Mouse (Mus musculus) MEL (cell line): ENCODE measurements around the gene Olfr1449. TPM values are rescaled to one million over a fixed set of nuclear protein-coding genes. Genes with fewer than 3 reads are reported as not detected.
"Not testable (repeated sequence)": the region's sequence is repeated elsewhere in the genome, so short reads cannot be mapped to it uniquely, and the experiment has no call there.

Experiments
- DNase-seq: peaks from one replicate; pipeline ENCODE4 v3.0.0; 2011; ENCODE audit warnings: low read depth, low spot score
- H3K27ac ChIP-seq: 2 replicates; pipeline ENCODE4 v1.5.1; 2012; ENCODE audit warnings: low read depth, mild to moderate bottlenecking, control low read depth, low read length, moderate library complexity; ENCODE audit not compliant: control insufficient read depth
- H3K27me3 ChIP-seq, 2 experiments: fragments of 150-350 bp in 1 of 2; sonication (generic) in 1 of 2; 2 replicates each; pipeline ENCODE4 v1.6.1; 2012; ENCODE audit warnings: low read length in 2 of 2, mild to moderate bottlenecking in 2 of 2, improper control_type of control experiment in 1 of 2, moderate library complexity in 1 of 2; ENCODE audit not compliant: insufficient read depth in 2 of 2, control insufficient read depth in 1 of 2
- H3K36me3 ChIP-seq, 2 experiments: 2 replicates each; pipeline ENCODE4 v1.6.1; 2012 to 2014; ENCODE audit warnings: low read length in 2 of 2, improper control_type of control experiment in 1 of 2, inconsistent platforms in 1 of 2, mild to moderate bottlenecking in 1 of 2; ENCODE audit not compliant: insufficient read depth in 2 of 2, control insufficient read depth in 1 of 2
- H3K4me1 ChIP-seq, 2 experiments: fragments of 150-350 bp in 1 of 2; sonication (generic) in 1 of 2; 2 replicates each; pipeline ENCODE4 v1.6.1; 2012; ENCODE audit warnings: low read length in 2 of 2, improper control_type of control experiment in 1 of 2, mild to moderate bottlenecking in 1 of 2; ENCODE audit not compliant: insufficient read depth in 2 of 2, control insufficient read depth in 1 of 2
- H3K4me3 ChIP-seq, 2 experiments: fragments of 150-350 bp in 1 of 2; sonication (generic) in 1 of 2; 2 replicates each; pipeline ENCODE4 v1.5.1; 2012; ENCODE audit warnings: low read depth in 2 of 2, low read length in 2 of 2, mild to moderate bottlenecking in 2 of 2, moderate library complexity in 2 of 2, control low read depth in 1 of 2, improper control_type of control experiment in 1 of 2; ENCODE audit not compliant: control insufficient read depth in 1 of 2, insufficient read depth in 1 of 2
- H3K79me2 ChIP-seq: 2 replicates; pipeline ENCODE4 v1.6.1; 2012; ENCODE audit warnings: mild to moderate bottlenecking, low read length, moderate library complexity; ENCODE audit not compliant: control insufficient read depth, poor library complexity, insufficient read depth
- H3K9ac ChIP-seq: 2 replicates; pipeline ENCODE4 v1.6.1; 2012; ENCODE audit warnings: low read depth, mild to moderate bottlenecking, control low read depth, low read length, moderate library complexity; ENCODE audit not compliant: control insufficient read depth, poor library complexity, severe bottlenecking
- H3K9me3 ChIP-seq: fragments of 150-350 bp; sonication (generic); replicated peaks from 2 replicates; pipeline ENCODE4 v1.6.1; 2012; ENCODE audit warnings: mild to moderate bottlenecking, low read length, improper control_type of control experiment, moderate library complexity; ENCODE audit not compliant: insufficient read depth
- GABPA ChIP-seq: IDR thresholded peaks from 2 replicates; pipeline ENCODE4 v1.6.1; 2012; ENCODE audit warnings: low read depth, mild to moderate bottlenecking, inconsistent platforms, low read length, improper control_type of control experiment, moderate library complexity
- JUND ChIP-seq: IDR thresholded peaks from 2 replicates; pipeline ENCODE4 v1.6.1; 2011; ENCODE audit warnings: low read depth, mild to moderate bottlenecking, improper control_type of control experiment, low read length
- MAFK ChIP-seq: IDR thresholded peaks from 2 replicates; pipeline ENCODE4 v1.6.1; 2011; ENCODE audit warnings: low read depth, mild to moderate bottlenecking, low read length, improper control_type of control experiment, borderline replicate concordance
- MEF2A ChIP-seq: IDR thresholded peaks from 2 replicates; pipeline ENCODE4 v1.6.1; 2014; ENCODE audit warnings: low read depth, mild to moderate bottlenecking, inconsistent platforms, low read length, improper control_type of control experiment; ENCODE audit not compliant: poor library complexity, insufficient replicate concordance, severe bottlenecking; ENCODE audit errors: extremely low read depth
- MXI1 ChIP-seq: IDR thresholded peaks from 2 replicates; pipeline ENCODE4 v1.6.1; 2011; ENCODE audit warnings: mild to moderate bottlenecking, low read depth, low read length, improper control_type of control experiment
- MYB ChIP-seq: IDR thresholded peaks from 2 replicates; pipeline ENCODE4 v1.6.1; 2011; ENCODE audit warnings: mild to moderate bottlenecking, low read depth, low read length, improper control_type of control experiment
- NRF1 ChIP-seq: IDR thresholded peaks from 2 replicates; pipeline ENCODE4 v1.6.1; 2014; ENCODE audit warnings: low read depth, mild to moderate bottlenecking, inconsistent platforms, low read length, improper control_type of control experiment, moderate library complexity; ENCODE audit not compliant: poor library complexity, insufficient read depth, severe bottlenecking
- POLR2A ChIP-seq, 2 experiments: IDR thresholded peaks; 2 replicates each; pipeline ENCODE4 v1.6.1; 2011 to 2012; ENCODE audit warnings: low read length in 2 of 2, mild to moderate bottlenecking in 2 of 2, control low read depth in 1 of 2, improper control_type of control experiment in 1 of 2, low read depth in 1 of 2, moderate library complexity in 1 of 2; ENCODE audit not compliant: control insufficient read depth in 1 of 2, insufficient read depth in 1 of 2, poor library complexity in 1 of 2
- POLR2AphosphoS5 ChIP-seq: IDR thresholded peaks from 2 replicates; pipeline ENCODE4 v1.6.1; 2012; ENCODE audit warnings: low read depth, borderline replicate concordance, mild to moderate bottlenecking, inconsistent platforms, low read length, moderate library complexity, mixed read lengths
- RAD21 ChIP-seq: IDR thresholded peaks from 2 replicates; pipeline ENCODE4 v1.6.1; 2011; ENCODE audit warnings: mild to moderate bottlenecking, low read depth, low read length, improper control_type of control experiment
- UBTF ChIP-seq: IDR thresholded peaks from 2 replicates; pipeline ENCODE4 v1.6.1; 2012; ENCODE audit warnings: low read depth, mild to moderate bottlenecking, inconsistent platforms, low read length, improper control_type of control experiment, moderate library complexity, borderline replicate concordance; ENCODE audit not compliant: insufficient read depth
- ZMIZ1 ChIP-seq: IDR thresholded peaks from 2 replicates; pipeline ENCODE4 v1.6.1; 2012; ENCODE audit warnings: low read depth, mild to moderate bottlenecking, inconsistent platforms, low read length, improper control_type of control experiment, moderate library complexity
- polyA plus RNA-seq, 2 experiments: library from polyadenylated mRNA; stranded (reverse) in 1 of 2; unstranded in 1 of 2; fragments of >175 nt in 1 of 2; fragments of >200 nt in 1 of 2; gene quantifications; 2 replicates each; pipeline versions ENCODE4 v1.2.1 to v1.2.4; 2012; ENCODE audit warnings: low replicate concordance in 2 of 2, low read depth in 1 of 2; ENCODE audit not compliant: insufficient read length in 2 of 2, insufficient read depth in 1 of 2, missing spikeins in 1 of 2
- total RNA-seq: library from RNA; depleted of rRNA; stranded (reverse); fragments of 300-350 nt; gene quantifications from 2 replicates; pipeline ENCODE4 v1.2.3, GENCODE M21; 2012; rRNA removed

Gene Olfr1449
- total and polyA plus RNA-seq, 3 experiments, result not detected

- H3K4me1 ChIP-seq, result no peaks in the 10 kb centered on the region
- no peak within 1 kb of the TSS for H3K9ac ChIP-seq
- H3K27ac ChIP-seq, result no peak within 1 kb of the TSS
- TF ChIP-seq MAFK, result no peak
- no peak for TF ChIP-seq JUND
- TF ChIP-seq MXI1, result no peak
- TF ChIP-seq UBTF, result no peak
- TF ChIP-seq GABPA, result no peak
- TF ChIP-seq ZMIZ1, result no peak
- TF ChIP-seq RAD21, result no peak
- no peak for TF ChIP-seq NRF1
- TF ChIP-seq POLR2AphosphoS5, result no peak
- TF ChIP-seq MYB, result no peak
- no peak for TF ChIP-seq MEF2A
- TF ChIP-seq POLR2A (IDR thresholded peaks at IDR 0.05; ENCODE audit: control insufficient read depth in 1 of 2, insufficient read depth in 1 of 2, low read depth in 1 of 2, low read length in 2 of 2, poor library complexity in 1 of 2), result no peak
- DNase-seq, result no peak
- H3K4me3 ChIP-seq, result no peak within 1 kb of the TSS
- no peaks in the 10 kb centered on the region for H3K27me3 ChIP-seq
- no peaks in the 10 kb centered on the region for H3K36me3 ChIP-seq
- no peaks in the 10 kb centered on the region for H3K79me2 ChIP-seq
- no peaks in the 10 kb centered on the region for H3K9me3 ChIP-seq
Measured at GRCm38 (mm10) chr19:12949958-12950357, 19.3 kb downstream of the Olfr1449 start, which contains the start of gene Olfr1450. TSS of gene Olfr1450 (plus strand) at chr19:12950258.

- not testable (repeated sequence) for H3K4me3 ChIP-seq, H3K9ac ChIP-seq, H3K4me1 ChIP-seq, H3K9me3 ChIP-seq, DNase-seq, H3K27ac ChIP-seq, H3K36me3 ChIP-seq, H3K27me3 ChIP-seq, H3K79me2 ChIP-seq
- 0 out of 2 replicates have a peak, but pooled peaks have one; percentile 30 for TF ChIP-seq MAFK
Measured at GRCm38 (mm10) chr19:12970082-12970481, 39.4 kb downstream of the Olfr1449 start.

Other genes with a start within 250 kb of the Olfr1449 start
- gene Keg1, start 235.1 kb upstream of the Olfr1449 start, total RNA-seq, result not detected in 2 replicates
- gene Keg1, start 235.1 kb upstream of the Olfr1449 start, polyA plus RNA-seq, result not detected
- 2.5 and 3.2 TPM in 2 replicates for gene Cntf, start 165.2 kb upstream of the Olfr1449 start, total RNA-seq
- gene Cntf, start 165.2 kb upstream of the Olfr1449 start, polyA plus RNA-seq, result 1 to 10 TPM in 1 of 2 experiments, not detected in 1; 8.2 TPM
- 31.6 and 32.3 TPM in 2 replicates for gene Zfp91, start 134.7 kb upstream of the Olfr1449 start, total RNA-seq
- 100 to 1,000 TPM in 1 of 2 experiments, 10 to 100 TPM in 1; 51.7 to 148 TPM for gene Zfp91, start 134.7 kb upstream of the Olfr1449 start, polyA plus RNA-seq
- 9.9 and 12.9 TPM in 2 replicates for gene Lpxn, start 134.6 kb upstream of the Olfr1449 start, total RNA-seq
- 10 to 100 TPM in 1 of 2 experiments, not detected in 1; 12.3 TPM for gene Lpxn, start 134.6 kb upstream of the Olfr1449 start, polyA plus RNA-seq
- gene Gm5244, start 84.2 kb upstream of the Olfr1449 start, total RNA-seq, result not detected in 2 replicates
- under 1 TPM in 1 of 2 experiments, not detected in 1; 0.13 TPM for gene Gm5244, start 84.2 kb upstream of the Olfr1449 start, polyA plus RNA-seq
- gene Olfr1444, start 73.6 kb upstream of the Olfr1449 start, total RNA-seq, result not detected in 2 replicates
- under 1 TPM in 1 of 2 experiments, not detected in 1; 0.04 TPM for gene Olfr1444, start 73.6 kb upstream of the Olfr1449 start, polyA plus RNA-seq
- gene Olfr1445, start 47.0 kb upstream of the Olfr1449 start, total RNA-seq, result not detected in 2 replicates
- not detected for gene Olfr1445, start 47.0 kb upstream of the Olfr1449 start, polyA plus RNA-seq
- not detected in 2 replicates for gene Olfr1446, start 37.3 kb upstream of the Olfr1449 start, total RNA-seq
- not detected for gene Olfr1446, start 37.3 kb upstream of the Olfr1449 start, polyA plus RNA-seq
- gene Olfr1447, start 27.1 kb upstream of the Olfr1449 start, total RNA-seq, result not detected in 2 replicates
- not detected for gene Olfr1447, start 27.1 kb upstream of the Olfr1449 start, polyA plus RNA-seq
- not detected in 2 replicates for gene Olfr1448, start 6.4 kb upstream of the Olfr1449 start, total RNA-seq
- gene Olfr1448, start 6.4 kb upstream of the Olfr1449 start, polyA plus RNA-seq, result not detected
- not detected in 2 replicates for gene Olfr1450, start 19.4 kb downstream of the Olfr1449 start, total RNA-seq
- not detected for gene Olfr1450, start 19.4 kb downstream of the Olfr1449 start, polyA plus RNA-seq
- not detected in 2 replicates for gene Olfr1451, start 64.2 kb downstream of the Olfr1449 start, total RNA-seq
- not detected for gene Olfr1451, start 64.2 kb downstream of the Olfr1449 start, polyA plus RNA-seq
- not detected in 2 replicates for gene Olfr1453, start 97.5 kb downstream of the Olfr1449 start, total RNA-seq
- gene Olfr1453, start 97.5 kb downstream of the Olfr1449 start, polyA plus RNA-seq, result not detected
- gene Olfr1454, start 129.8 kb downstream of the Olfr1449 start, total RNA-seq, result not detected in 2 replicates
- gene Olfr1454, start 129.8 kb downstream of the Olfr1449 start, polyA plus RNA-seq, result not detected
- gene Olfr1457, start 167.1 kb downstream of the Olfr1449 start, total RNA-seq, result not detected in 2 replicates
- gene Olfr1457, start 167.1 kb downstream of the Olfr1449 start, polyA plus RNA-seq, result not detected
- not detected in 2 replicates for gene Olfr1458, start 175.9 kb downstream of the Olfr1449 start, total RNA-seq
- gene Olfr1458, start 175.9 kb downstream of the Olfr1449 start, polyA plus RNA-seq, result not detected
- gene Olfr1459, start 218.7 kb downstream of the Olfr1449 start, total RNA-seq, result 1.5 and 1.9 TPM in 2 replicates
- gene Olfr1459, start 218.7 kb downstream of the Olfr1449 start, polyA plus RNA-seq, result 1 to 10 TPM in 1 of 2 experiments, not detected in 1; 5.8 TPM
- not detected in 2 replicates for gene Olfr1461, start 232.2 kb downstream of the Olfr1449 start, total RNA-seq
- not detected for gene Olfr1461, start 232.2 kb downstream of the Olfr1449 start, polyA plus RNA-seq